Mouse (Mus musculus): ENCODE measurements around the gene Shisa8. TPM values are rescaled to one million over a fixed set of nuclear protein-coding genes. Genes with fewer than 3 reads are reported as not detected.

The Shisa8 gene
- total RNA-seq, 2 experiments from 2014 or later, result not detected

- no peak for DNase-seq
These were observed 8.8 kb downstream of the Shisa8 start for GRCm38 (mm10) chr15:82203611-82204351.

- DNase-seq, result no peak
These were observed 9.5 kb downstream of the Shisa8 start for GRCm38 (mm10) chr15:82203090-82203489.

DNA sequence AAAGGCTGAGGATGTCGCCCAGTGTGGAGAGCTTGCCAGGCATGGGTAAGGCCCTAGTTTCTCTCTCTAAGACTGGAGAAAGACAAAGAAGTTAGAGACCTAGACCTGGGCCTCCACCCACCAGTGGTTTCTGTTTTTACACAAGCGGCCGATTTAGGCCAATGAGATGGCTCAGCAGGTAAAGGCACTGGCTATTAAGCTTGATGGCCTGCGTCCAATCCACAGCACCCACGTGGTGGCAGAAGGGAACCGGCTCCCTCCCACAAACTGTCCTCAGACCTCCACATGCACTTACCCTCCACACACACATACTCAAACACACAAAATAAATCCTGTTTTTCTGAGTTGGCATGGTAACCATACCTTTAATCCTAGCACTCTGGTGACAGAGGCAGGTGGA is 10.5 kb downstream of the Shisa8 start:
- no peak for DNase-seq

GRCm38 (mm10) chr15:82199546-82199945 is 13.1 kb downstream of the Shisa8 start:
- no peak for DNase-seq

DNA sequence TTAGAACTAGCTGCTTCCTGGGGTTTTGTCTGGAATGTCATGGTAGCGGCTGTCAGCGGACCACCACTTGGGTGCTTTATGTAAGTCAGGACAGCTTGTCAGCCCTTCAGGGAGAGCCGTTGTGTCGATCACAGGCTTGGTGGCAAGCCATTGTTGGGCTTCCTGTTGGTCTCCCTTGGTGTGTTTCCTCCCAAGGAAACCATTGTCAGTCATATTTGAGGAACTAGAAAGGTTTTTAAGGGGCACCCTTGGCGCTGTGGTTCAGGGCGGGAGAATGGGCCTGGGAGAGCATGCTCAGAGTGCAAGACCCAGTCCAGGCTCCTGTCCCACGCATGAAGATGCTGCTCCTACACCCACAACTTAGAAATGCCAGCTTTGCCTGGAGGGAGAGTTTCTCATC is 14.3 kb downstream of the Shisa8 start:
- DNase-seq, result no peak

- no peak for DNase-seq
These were observed 14.7 kb downstream of the Shisa8 start for GRCm38 (mm10) chr15:82197937-82198336.

DNA sequence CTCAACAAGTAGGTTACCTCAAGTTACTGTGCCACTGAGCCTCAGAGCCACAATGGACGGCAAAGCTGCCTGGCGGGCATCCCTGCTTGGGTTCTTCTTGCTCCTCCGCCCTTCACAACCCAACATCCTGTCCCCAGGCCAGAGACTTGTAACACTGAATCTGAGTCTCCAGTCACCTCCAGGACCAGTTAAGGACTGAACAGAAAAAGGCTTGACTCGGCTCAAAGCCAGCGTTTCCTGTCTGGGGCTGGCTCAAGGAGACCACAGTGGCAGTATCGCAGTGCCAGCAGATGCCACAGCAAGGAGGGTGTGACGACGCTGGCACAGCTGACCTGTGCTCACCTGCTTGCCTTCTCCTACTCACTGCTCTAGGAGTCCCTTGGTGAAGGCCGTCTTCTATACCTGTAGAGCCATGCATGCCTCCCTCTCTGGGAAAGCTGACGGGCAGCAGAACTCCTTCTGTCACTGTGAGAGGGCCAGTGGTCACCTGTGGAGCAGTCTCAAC is 15.3 kb downstream of the Shisa8 start:
- no peak for DNase-seq

DNA sequence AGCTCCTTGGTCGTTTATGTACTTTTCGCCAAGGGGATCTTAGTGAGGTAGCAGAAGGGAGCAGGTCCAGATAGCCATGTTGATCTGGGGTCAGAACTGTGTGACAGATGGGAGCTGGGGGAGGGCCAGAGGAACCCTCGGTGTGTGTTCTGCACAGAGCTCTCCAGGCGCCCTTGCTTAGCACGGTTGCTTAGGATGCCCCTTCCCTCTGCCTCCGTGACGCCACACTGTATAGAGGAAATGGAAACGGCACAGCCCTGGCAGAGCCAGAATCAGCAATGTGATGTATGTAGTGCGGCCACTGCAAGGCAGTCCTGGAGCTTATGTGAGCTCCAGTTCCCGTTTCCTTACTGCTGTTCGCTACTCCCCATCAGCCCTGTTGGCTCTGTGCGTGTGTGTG is 16.3 kb downstream of the Shisa8 start:
- no peak for DNase-seq

GRCm38 (mm10) chr15:82192617-82193016 is 20.0 kb downstream of the Shisa8 start:
- DNase-seq, result no peak

DNA sequence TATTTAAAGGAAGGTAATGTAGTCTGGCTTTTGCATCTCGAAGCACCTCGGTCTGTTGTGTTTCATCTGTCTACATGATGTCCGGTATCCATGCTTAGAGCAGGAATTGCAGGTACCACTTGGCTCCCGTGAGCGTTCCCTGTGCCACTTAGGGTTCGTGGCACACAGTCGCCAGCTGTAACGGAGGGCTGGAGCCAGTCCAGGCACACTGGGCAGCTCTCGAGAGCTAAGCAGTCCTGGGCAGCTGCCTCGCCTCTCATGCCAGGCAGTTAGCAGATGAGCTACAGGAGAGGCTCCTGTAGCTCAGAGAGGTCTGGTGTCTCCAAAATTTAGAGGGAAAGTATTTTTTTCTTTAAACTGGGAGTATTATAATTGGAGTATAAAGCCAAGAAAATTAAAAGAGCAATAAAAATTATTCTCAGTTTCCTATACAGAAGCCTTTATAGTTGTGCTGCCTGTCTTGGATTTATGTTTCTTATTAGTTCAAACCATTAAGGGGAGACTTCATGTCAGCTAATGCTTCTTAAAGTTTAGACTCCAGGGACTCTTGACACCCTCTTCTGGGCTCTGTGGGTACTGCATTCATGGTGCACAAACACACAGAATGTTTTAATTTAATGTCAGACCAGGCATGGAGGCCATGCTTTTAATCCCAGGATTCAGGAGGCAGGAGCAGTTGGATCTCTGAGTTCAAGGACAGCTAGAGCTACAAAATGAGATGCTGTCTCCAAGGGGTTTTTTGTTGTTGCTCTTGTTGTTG is 24.0 kb downstream of the Shisa8 start:
- peak; percentile 74 for DNase-seq

- DNase-seq, result no peak
These were observed 24.7 kb downstream of the Shisa8 start for GRCm38 (mm10) chr15:82187924-82188323.

GRCm38 (mm10) chr15:82187401-82187800 is 25.2 kb downstream of the Shisa8 start:
- DNase-seq, result no peak

GRCm38 (mm10) chr15:82186931-82187330 is 25.7 kb downstream of the Shisa8 start:
- DNase-seq, result no peak

DNA sequence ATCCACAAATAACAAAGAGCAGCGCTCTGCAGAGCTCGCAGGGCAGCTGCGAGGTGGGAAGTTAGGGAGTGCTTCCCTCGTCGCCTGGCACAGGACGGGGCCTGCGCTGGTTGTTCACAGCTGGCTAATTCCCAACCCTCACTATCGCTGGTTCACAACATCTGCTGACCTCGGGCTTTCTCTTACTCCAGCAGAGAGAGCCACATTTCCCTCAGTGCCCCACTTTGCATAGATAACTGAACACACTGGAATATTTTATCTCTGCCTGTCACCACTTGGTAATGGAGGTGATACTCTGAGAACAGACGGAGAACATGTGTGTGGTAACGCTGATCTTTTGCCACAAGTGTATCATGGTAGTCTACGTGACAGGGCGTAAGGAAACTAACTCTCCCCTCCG is 26.5 kb downstream of the Shisa8 start:
- no peak for DNase-seq

GRCm38 (mm10) chr15:82185062-82185783 is 27.4 kb downstream of the Shisa8 start:
- no peak for DNase-seq

- DNase-seq, result no peak
These were observed 28.0 kb downstream of the Shisa8 start for GRCm38 (mm10) chr15:82184656-82185055.

DNA sequence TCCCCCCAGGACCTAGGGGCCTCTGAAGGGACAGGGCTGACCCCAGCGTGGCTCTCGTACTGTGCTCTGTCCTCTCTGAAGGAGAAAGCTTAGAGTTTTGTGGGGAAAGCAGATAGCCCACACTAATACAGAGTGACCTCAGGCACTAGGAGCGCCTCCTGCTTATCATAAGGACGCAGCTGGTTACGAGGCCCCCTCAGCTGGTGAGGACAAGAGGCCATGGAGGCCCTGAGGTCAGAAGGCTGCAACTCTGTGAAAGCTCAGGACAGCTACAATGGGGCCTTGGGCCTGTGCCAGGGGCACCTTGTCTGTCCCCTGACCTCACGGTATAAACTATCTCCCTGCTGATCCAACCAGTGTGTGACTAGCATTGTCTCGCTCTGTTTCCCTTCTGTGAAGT is 28.4 kb downstream of the Shisa8 start:
- DNase-seq, result no peak

DNA sequence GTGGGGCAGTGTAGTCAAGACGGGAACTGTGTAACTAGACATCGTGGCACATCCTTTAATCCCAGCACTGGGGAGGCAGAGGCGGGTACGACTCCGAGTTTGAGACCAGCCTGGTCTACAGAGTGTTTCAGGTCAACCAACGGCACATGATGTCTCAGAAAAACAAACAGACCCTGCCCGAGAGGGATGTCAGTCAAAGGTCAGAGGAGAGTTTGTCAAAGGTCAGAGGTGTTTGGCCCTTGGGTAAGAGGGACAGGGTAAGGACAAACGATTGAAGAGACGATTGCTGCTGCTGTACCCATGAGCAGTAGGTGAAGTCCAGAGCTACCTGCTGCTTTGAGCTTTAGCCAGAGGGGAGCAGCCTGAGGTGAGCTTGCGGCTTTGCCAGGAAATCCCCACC is 29.0 kb downstream of the Shisa8 start:
- no peak for DNase-seq

GRCm38 (mm10) chr15:82182311-82182710 is 30.3 kb downstream of the Shisa8 start:
- DNase-seq, result no peak

- no peak for DNase-seq
These were observed 31.5 kb downstream of the Shisa8 start for GRCm38 (mm10) chr15:82181131-82181530.

DNA sequence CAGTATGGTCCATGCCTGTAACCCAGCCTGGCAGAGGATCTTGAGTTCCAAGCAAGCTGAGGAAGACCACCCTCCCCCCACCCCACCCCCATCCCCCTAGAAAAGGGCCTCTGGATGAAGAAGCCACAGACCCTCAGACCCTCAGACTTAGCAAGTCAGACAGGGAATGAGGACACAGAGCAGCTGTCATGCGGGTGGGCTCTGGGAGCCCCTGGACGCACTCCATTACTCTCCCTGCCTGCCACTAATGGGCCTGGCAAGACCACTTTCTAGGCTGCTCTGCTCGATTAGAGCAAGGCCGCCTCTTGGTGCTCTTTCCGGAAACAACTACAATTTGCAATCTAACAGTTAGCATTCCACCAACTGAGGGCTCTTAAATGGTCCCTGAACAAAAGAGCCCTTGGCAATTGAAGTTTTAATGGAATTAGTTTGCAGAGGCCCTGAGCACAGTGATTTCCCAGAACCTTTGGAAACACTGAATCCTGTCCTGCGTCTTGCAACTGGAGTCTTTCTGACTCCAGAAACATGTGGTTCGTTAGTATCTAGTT is 34.8 kb downstream of the Shisa8 start:
- no peak for DNase-seq

DNA sequence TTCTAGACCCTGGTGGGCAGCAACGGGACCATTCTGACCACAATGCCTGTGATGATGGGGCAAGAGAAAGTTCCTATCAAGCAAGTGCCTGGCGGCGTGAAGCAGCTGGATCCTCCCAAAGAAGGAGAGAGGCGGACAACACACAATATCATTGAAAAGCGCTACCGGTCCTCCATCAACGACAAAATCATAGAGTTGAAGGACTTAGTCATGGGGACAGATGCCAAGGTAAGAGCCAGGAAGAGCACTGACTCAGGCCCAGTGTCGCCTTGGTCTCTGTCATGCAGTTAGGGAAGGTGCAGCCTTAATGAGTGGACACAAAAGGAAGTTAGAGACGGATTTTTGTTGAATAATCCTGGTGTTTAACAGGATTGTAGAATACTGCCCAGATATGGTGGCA is 37.5 kb downstream of the Shisa8 start:
- no peak for DNase-seq

DNA sequence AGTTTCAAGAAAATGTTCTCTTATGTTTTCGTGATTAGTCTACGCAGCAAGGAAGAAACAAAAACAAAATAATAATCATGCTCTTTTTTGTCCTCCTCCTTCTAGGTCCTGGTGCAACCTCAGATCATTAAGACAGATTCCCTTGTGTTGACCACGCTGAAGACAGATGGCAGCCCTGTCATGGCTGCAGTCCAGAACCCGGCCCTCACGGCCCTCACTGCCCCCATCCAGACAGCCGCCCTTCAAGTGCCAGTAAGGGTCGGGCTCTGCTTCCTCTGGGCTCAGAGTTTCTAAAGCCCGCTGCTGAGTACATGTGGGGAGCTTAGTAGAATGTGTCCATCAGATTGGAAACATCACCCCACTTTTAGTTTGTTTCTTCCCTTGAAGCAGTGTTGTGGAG is 40.0 kb downstream of the Shisa8 start:
- DNase-seq, result no peak
